Mouse (Mus musculus): ENCODE measurements around the gene Gm42791. TPM values are rescaled to one million over a fixed set of nuclear protein-coding genes. Genes with fewer than 3 reads are reported as not detected.

The Gm42791 gene
- polyA plus RNA-seq, 1 experiment from 2014 or later = not detected

GRCm38 (mm10) chr5:148969648-148970047, 25.3 kb downstream of the Gm42791 start:
- in situ Hi-C loops (cut with MboI; ENCODE audit: low pct_unique_long_range_greater_than_20kb) = no loop called here
- no peaks in the 10 kb centered on the region for H3K27me3 ChIP-seq
- POLR2A ChIA-PET = interaction anchor here (0.6 to 1.6 kb wide), 3 partner anchors 9 to 76 kb away, joined by 3 to 5 read pairs (median 5); no protein-coding TSS in a partner anchor
- no peak for TF ChIP-seq CTCF (IDR thresholded peaks at IDR 0.05)
- ATAC-seq = no peak
- no peak for DNase-seq (ENCODE audit: low read depth, low spot score)
- CTCF ChIA-PET = interaction anchor here (0.9 to 1.5 kb wide), 2 partner anchors 27 to 406 kb away, joined by 3 to 4 read pairs; no protein-coding TSS in a partner anchor

- no peak for TF ChIP-seq CTCF (IDR thresholded peaks at IDR 0.05)
- H3K27me3 ChIP-seq = no peaks in the 10 kb centered on the region
- CTCF ChIA-PET = interaction anchor here (0.9 to 1.5 kb wide), 2 partner anchors 27 to 407 kb away, joined by 3 to 4 read pairs; no protein-coding TSS in a partner anchor
- DNase-seq (ENCODE audit: low read depth, low spot score) = no peak
- POLR2A ChIA-PET = interaction anchor here (0.6 to 1.6 kb wide), 2 partner anchors 9 to 77 kb away, joined by 3 to 5 read pairs; no protein-coding TSS in a partner anchor
- in situ Hi-C loops (cut with MboI; ENCODE audit: low pct_unique_long_range_greater_than_20kb) = no loop called here
- no peak for ATAC-seq
Measured at GRCm38 (mm10) chr5:148968958-148969576, 25.9 kb downstream of the Gm42791 start.

- ATAC-seq = no peak
- in situ Hi-C loops (cut with MboI; ENCODE audit: low pct_unique_long_range_greater_than_20kb) = no loop called here
- DNase-seq (ENCODE audit: low read depth, low spot score) = no peak
- CTCF ChIA-PET = no interaction called here
- H3K27me3 ChIP-seq = no peaks in the 10 kb centered on the region
- no peak for TF ChIP-seq CTCF (IDR thresholded peaks at IDR 0.05)
- POLR2A ChIA-PET = interaction anchor here (1.6 kb wide), 1 partner anchor 10 kb away, joined by 5 read pairs; no protein-coding TSS in a partner anchor
Measured at GRCm38 (mm10) chr5:148968179-148968578, 26.8 kb downstream of the Gm42791 start.

- ATAC-seq (no peak), DNase-seq (ENCODE audit: low read depth, low spot score) (no peak)
- POLR2A ChIA-PET = interaction anchor here (0.8 to 1.0 kb wide), 2 partner anchors 12 to 25 kb away, joined by 3 to 4 read pairs; no protein-coding TSS in a partner anchor
- no peaks in the 10 kb centered on the region for H3K27me3 ChIP-seq
- no peak for TF ChIP-seq CTCF (IDR thresholded peaks at IDR 0.05)
- in situ Hi-C loops (cut with MboI; ENCODE audit: low pct_unique_long_range_greater_than_20kb) = no loop called here
- CTCF ChIA-PET = interaction anchor here (1.0 to 1.6 kb wide), 2 partner anchors 9 to 38 kb away, joined by 5 read pairs; no protein-coding TSS in a partner anchor
Measured at GRCm38 (mm10) chr5:148966395-148966794, 28.6 kb downstream of the Gm42791 start.

GRCm38 (mm10) chr5:148965691-148966333, 29.1 kb downstream of the Gm42791 start:
- peak; percentile 20 for TF ChIP-seq CTCF (IDR thresholded peaks at IDR 0.05)
- no peaks in the 10 kb centered on the region for H3K27me3 ChIP-seq
- ChIA-PET CTCF (interaction anchor here (1.0 to 1.9 kb wide), 3 partner anchors 8 to 140 kb away, joined by 3 to 5 read pairs (median 5); no protein-coding TSS in a partner anchor), POLR2A (interaction anchor here (0.8 to 1.0 kb wide), 3 partner anchors 13 to 29 kb away, joined by 3 to 5 read pairs (median 4); partner anchors contain the start of gene Gm42791)
- DNase-seq (ENCODE audit: low read depth, low spot score) (peak; percentile 94), ATAC-seq (peak; percentile 90)
- in situ Hi-C loops (cut with MboI; ENCODE audit: low pct_unique_long_range_greater_than_20kb) = no loop called here

- CTCF ChIA-PET = interaction anchor here (0.9 to 1.9 kb wide), 5 partner anchors 13 to 139 kb away, joined by 3 to 4 read pairs (median 3); no protein-coding TSS in a partner anchor
- DNase-seq (ENCODE audit: low read depth, low spot score) (no peak), ATAC-seq (peak; percentile 26)
- POLR2A ChIA-PET = interaction anchor here (0.8 to 1.2 kb wide), 3 partner anchors 13 to 30 kb away, joined by 4 to 5 read pairs (median 4); partner anchors contain the start of gene Gm42791
- H3K27me3 ChIP-seq = no peaks in the 10 kb centered on the region
- no peak for TF ChIP-seq CTCF (IDR thresholded peaks at IDR 0.05)
- in situ Hi-C loops (cut with MboI; ENCODE audit: low pct_unique_long_range_greater_than_20kb) = no loop called here
Measured at GRCm38 (mm10) chr5:148965089-148965591, 29.8 kb downstream of the Gm42791 start.

- no peak for TF ChIP-seq CTCF (IDR thresholded peaks at IDR 0.05)
- H3K27me3 ChIP-seq = no peaks in the 10 kb centered on the region
- no peak for ATAC-seq
- ChIA-PET CTCF (interaction anchor here (0.9 to 1.9 kb wide), 5 partner anchors 12 to 138 kb away, joined by 3 to 4 read pairs (median 3); no protein-coding TSS in a partner anchor), POLR2A (interaction anchor here (1.2 kb wide), 1 partner anchor 14 kb away, joined by 4 read pairs; no protein-coding TSS in a partner anchor)
- in situ Hi-C loops (cut with MboI; ENCODE audit: low pct_unique_long_range_greater_than_20kb) = no loop called here
- no peak for DNase-seq (ENCODE audit: low read depth, low spot score)
Measured at GRCm38 (mm10) chr5:148964251-148964650, 30.7 kb downstream of the Gm42791 start.

GRCm38 (mm10) chr5:148960211-148960610, 34.7 kb downstream of the Gm42791 start:
- in situ Hi-C loops (cut with MboI; ENCODE audit: low pct_unique_long_range_greater_than_20kb) = no loop called here

GRCm38 (mm10) chr5:148959068-148959990, 35.6 kb downstream of the Gm42791 start:
- in situ Hi-C loops (cut with MboI; ENCODE audit: low pct_unique_long_range_greater_than_20kb) = no loop called here
- H3K27me3 ChIP-seq = no peaks in the 10 kb centered on the region
- TF ChIP-seq CTCF (IDR thresholded peaks at IDR 0.05) = no peak
- POLR2A ChIA-PET = interaction anchor here (0.6 to 0.8 kb wide), 2 partner anchors 15 to 399 kb away, joined by 3 to 4 read pairs; no protein-coding TSS in a partner anchor
- ATAC-seq = no peak
- CTCF ChIA-PET = interaction anchor here (1.2 to 1.4 kb wide), 2 partner anchors 37 to 56 kb away, joined by 3 read pairs; no protein-coding TSS in a partner anchor
- no peak for DNase-seq (ENCODE audit: low read depth, low spot score)

More at GRCm38 (mm10) chr5:148960211-148960610, 34.7 kb downstream of the Gm42791 start:
- DNase-seq (ENCODE audit: low read depth, low spot score) (no peak), ATAC-seq (no peak)
- POLR2A ChIA-PET = interaction anchor here (0.6 kb wide), 1 partner anchor 400 kb away, joined by 4 read pairs; no protein-coding TSS in a partner anchor
- no peaks in the 10 kb centered on the region for H3K27me3 ChIP-seq
- no peak for TF ChIP-seq CTCF (IDR thresholded peaks at IDR 0.05)
- CTCF ChIA-PET = interaction anchor here (1.5 kb wide), 1 partner anchor 13 kb away, joined by 3 read pairs; no protein-coding TSS in a partner anchor

All from Patski (cell line).